Mouse (Mus musculus) ES-Bruce4 (cell line): ENCODE data around the gene Tdrd12.
"Not testable (repeated sequence)": the region's sequence is repeated elsewhere in the genome, so short reads cannot be mapped to it uniquely, and the experiment has no call there.

ENCODE experiments used
- CTCF ChIP-seq: IDR thresholded peaks from one replicate; pipeline ENCODE4 v1.8.1; 2011; ENCODE audit warnings: low read depth, low read length
- EP300 ChIP-seq: IDR thresholded peaks from 2 replicates; pipeline ENCODE4 v1.6.1; 2011; ENCODE audit warnings: low read depth, low read length; ENCODE audit not compliant: insufficient read depth
- POLR2A ChIP-seq: IDR thresholded peaks from one replicate; pipeline ENCODE4 v1.8.1; 2011; ENCODE audit warnings: low read length; ENCODE audit not compliant: insufficient read depth

DNA sequence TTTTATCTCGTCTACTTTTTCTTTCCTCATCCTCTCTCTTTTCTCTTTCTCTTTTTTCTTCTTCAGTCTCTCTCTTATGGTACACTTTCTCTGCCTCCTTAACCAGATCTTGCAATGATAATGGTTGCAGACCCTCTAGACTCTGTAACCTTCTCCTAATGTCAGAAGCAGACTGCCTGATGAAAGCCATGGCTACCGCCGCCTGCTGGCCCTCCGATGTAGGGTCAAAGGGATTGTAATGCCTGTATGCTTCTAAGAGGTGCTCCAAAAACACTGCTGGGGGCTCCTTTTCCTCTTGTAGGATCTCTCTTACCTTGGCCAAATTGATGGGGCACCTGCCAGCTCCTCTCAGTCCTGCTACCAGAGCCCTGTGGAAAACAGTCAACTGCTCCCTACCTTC lies 32.2 kb upstream of the Tdrd12 start:
- not testable (repeated sequence) for TF ChIP-seq CTCF, EP300, POLR2A
